Mouse (Mus musculus) CH12.LX (cell line): ENCODE data around the gene Ntn1.

Experiments used
- BHLHE40 ChIP-seq: IDR thresholded peaks from 2 replicates; pipeline ENCODE4 v1.6.1; 2011; ENCODE audit warnings: mild to moderate bottlenecking, low read depth, low read length, improper control_type of control experiment
- CHD1 ChIP-seq: IDR thresholded peaks from 2 replicates; pipeline ENCODE4 v1.6.1; 2012; ENCODE audit warnings: low read depth, low read length, improper control_type of control experiment, inconsistent platforms
- CTCF ChIP-seq, 2 experiments: IDR thresholded peaks in 1 of 2; conservative IDR thresholded peaks in 1 of 2; 2 replicates each; pipeline ENCODE4 v1.5.1; 2011 to 2012; ENCODE audit warnings: low read depth in 2 of 2, low read length in 2 of 2, improper control_type of control experiment in 1 of 2, inconsistent platforms in 1 of 2, mild to moderate bottlenecking in 1 of 2, moderate library complexity in 1 of 2
- ETS1 ChIP-seq: conservative IDR thresholded peaks from 2 replicates; pipeline ENCODE4 v1.6.1; 2012; ENCODE audit warnings: low read depth, mild to moderate bottlenecking, inconsistent platforms, low read length, improper control_type of control experiment, moderate library complexity
- HCFC1 ChIP-seq: IDR thresholded peaks from 2 replicates; pipeline ENCODE4 v1.6.1; 2012; ENCODE audit warnings: low read depth, mild to moderate bottlenecking, inconsistent platforms, low read length, improper control_type of control experiment
- IRF4 ChIP-seq: IDR thresholded peaks from 2 replicates; pipeline ENCODE4 v1.6.1; 2014; ENCODE audit warnings: low read depth, mild to moderate bottlenecking, inconsistent platforms, low read length, improper control_type of control experiment
- JUND ChIP-seq: conservative IDR thresholded peaks from 2 replicates; pipeline ENCODE4 v1.6.1; 2011; ENCODE audit warnings: low read depth, low read length, improper control_type of control experiment
- MAFK ChIP-seq: IDR thresholded peaks from 2 replicates; pipeline ENCODE4 v1.6.1; 2011; ENCODE audit warnings: low read length, improper control_type of control experiment; ENCODE audit not compliant: insufficient replicate concordance
- POLR2A ChIP-seq: IDR thresholded peaks from 2 replicates; pipeline ENCODE4 v1.6.1; 2011; ENCODE audit warnings: low read depth, mild to moderate bottlenecking, improper control_type of control experiment, low read length
- TCF12 ChIP-seq: IDR thresholded peaks from 2 replicates; pipeline ENCODE4 v1.6.1; 2014; ENCODE audit warnings: low read depth, mild to moderate bottlenecking, inconsistent platforms, low read length, improper control_type of control experiment
- USF1 ChIP-seq: IDR thresholded peaks from 2 replicates; pipeline ENCODE4 v1.6.1; 2014; ENCODE audit warnings: low read depth, mild to moderate bottlenecking, inconsistent platforms, low read length, improper control_type of control experiment
- ZC3H11A ChIP-seq: IDR thresholded peaks from 2 replicates; pipeline ENCODE4 v1.6.1; 2012; ENCODE audit warnings: low read depth, mild to moderate bottlenecking, inconsistent platforms, low read length, improper control_type of control experiment

DNA sequence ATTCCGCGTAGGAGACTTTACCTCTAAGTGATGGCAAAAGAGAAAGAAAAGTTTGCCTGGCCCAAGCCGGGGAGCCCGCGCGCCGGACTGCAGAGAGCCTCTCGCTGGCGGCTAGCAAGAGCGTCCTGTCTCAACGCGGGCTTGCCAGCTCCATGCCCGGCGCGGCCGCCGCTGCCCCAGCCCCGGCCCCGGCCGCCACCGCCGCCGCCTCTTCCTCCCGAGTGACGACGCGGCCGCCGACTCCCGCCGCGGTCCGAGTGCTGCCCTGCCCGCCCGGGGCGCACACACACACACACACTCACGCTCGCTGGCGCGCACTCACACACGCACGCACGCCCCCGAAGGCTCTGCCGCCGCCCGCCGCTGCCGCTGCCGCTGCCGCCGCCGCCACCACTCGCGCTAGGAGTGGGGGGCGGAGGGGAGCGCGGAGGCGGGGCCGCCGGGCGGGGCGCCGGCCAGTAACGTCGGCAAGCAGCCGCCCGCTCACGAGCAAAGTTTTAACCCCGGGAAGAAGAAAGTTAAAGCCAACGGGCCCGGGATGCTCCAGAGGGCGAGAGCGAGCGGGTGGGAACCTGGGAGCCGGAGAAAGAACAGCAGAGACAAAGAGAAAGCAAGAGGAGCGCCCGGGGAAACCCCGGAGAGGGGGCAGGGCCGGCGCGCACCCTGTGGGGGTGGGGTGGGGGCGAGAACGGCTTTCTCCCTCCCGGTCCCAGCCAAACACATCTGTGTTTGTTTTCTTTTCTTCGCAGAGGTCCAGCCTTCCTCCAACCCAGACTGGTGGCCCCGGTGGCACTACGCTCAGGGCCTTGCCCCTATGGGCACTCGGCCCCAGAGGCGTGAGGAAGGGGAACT, 13.8 kb downstream of the Ntn1 start:
- TF ChIP-seq CTCF (conservative IDR thresholded peaks at IDR 0.05 in 1 of 2, IDR thresholded peaks at IDR 0.05 in 1 of 2; ENCODE audit: low read depth in 2 of 2, low read length in 2 of 2) (no peak), HCFC1 (peak; percentile 31; the same call in 1 of the 2 replicates), CHD1 (no peak), JUND (no peak), USF1 (no peak), BHLHE40 (peak; percentile 59; the same call in 1 of the 2 replicates), POLR2A (peak; percentile 17; the same call in 1 of the 2 replicates), IRF4 (peak; percentile 41; the same call in 1 of the 2 replicates), ZC3H11A (no peak), MAFK (no peak), TCF12 (no peak; the same call in 1 of the 2 replicates), ETS1 (peak; percentile 37)
